Mouse (Mus musculus): ENCODE measurements around the gene C1qtnf4. TPM values are rescaled to one million over a fixed set of nuclear protein-coding genes. Genes with fewer than 3 reads are reported as not detected.

C1qtnf4 gene
- polyA plus RNA-seq (2015; fragmentation: Nextera tagmentation; extraction: Ambion mirVana) = 6.9 and 8.8 TPM in 2 replicates

- no peaks in the 10 kb centered on the region for H3K9me3 ChIP-seq
- H3K4me3 ChIP-seq (replicated peaks) = peak within 1 kb of the TSS; percentile 49
- H3K36me3 ChIP-seq = no peaks in the 10 kb centered on the region
- H3K4me2 ChIP-seq (replicated peaks) = peak within 1 kb of the TSS; percentile 95
- ATAC-seq = 0 out of 2 replicates have a peak, but pooled peaks have one; percentile 24
- H3K27ac ChIP-seq = no peak within 1 kb of the TSS
- peaks cover 41% of the 10 kb centered on the region for H3K27me3 ChIP-seq (replicated peaks)
- peaks cover 16% of the 10 kb centered on the region for H3K4me1 ChIP-seq (replicated peaks)
- WGBS = 2% methylated on average over 45 of the region's 45 CpGs
- peak within 1 kb of the TSS; percentile 52 for H3K9ac ChIP-seq
Measured at GRCm38 (mm10) chr2:90885218-90886041, at the start of gene C1qtnf4. Gene C1qtnf4 (plus strand): TSS chr2:90885860.

GRCm38 (mm10) chr2:90838621-90839020 is 47.0 kb upstream of the C1qtnf4 start:
- Histone ChIP-seq H3K4me1 (replicated peaks) (no peaks in the 10 kb centered on the region), H3K9me3 (no peaks in the 10 kb centered on the region), H3K4me3 (replicated peaks) (no peak overlapping the region), H3K4me2 (replicated peaks) (no peak overlapping the region), H3K27ac (no peak overlapping the region), H3K36me3 (no peaks in the 10 kb centered on the region), H3K27me3 (replicated peaks) (no peaks in the 10 kb centered on the region), H3K9ac (no peak overlapping the region)
- WGBS = 88% methylated on average over 2 of the region's 2 CpGs
- no peak for ATAC-seq

GRCm38 (mm10) chr2:90843666-90844065 is 42.0 kb upstream of the C1qtnf4 start:
- WGBS = 77% methylated on average over 1 of the region's 1 CpGs
- no peak overlapping the region for H3K27ac ChIP-seq
- no peak overlapping the region for H3K4me3 ChIP-seq (replicated peaks)
- H3K4me1 ChIP-seq (replicated peaks) = no peaks in the 10 kb centered on the region
- H3K4me2 ChIP-seq (replicated peaks) = no peak overlapping the region
- no peaks in the 10 kb centered on the region for H3K27me3 ChIP-seq (replicated peaks)
- H3K9me3 ChIP-seq = no peaks in the 10 kb centered on the region
- no peak for ATAC-seq
- H3K36me3 ChIP-seq = no peaks in the 10 kb centered on the region
- H3K9ac ChIP-seq = no peak overlapping the region

- no peak overlapping the region for H3K4me3 ChIP-seq (replicated peaks)
- H3K9me3 ChIP-seq = no peaks in the 10 kb centered on the region
- H3K27me3 ChIP-seq (replicated peaks) = no peaks in the 10 kb centered on the region
- no peaks in the 10 kb centered on the region for H3K36me3 ChIP-seq
- H3K27ac ChIP-seq = no peak overlapping the region
- ATAC-seq = no peak
- H3K4me1 ChIP-seq (replicated peaks) = no peaks in the 10 kb centered on the region
- 64% methylated on average over 5 of the region's 5 CpGs for WGBS
- no peak overlapping the region for H3K9ac ChIP-seq
- H3K4me2 ChIP-seq (replicated peaks) = no peak overlapping the region
Measured at GRCm38 (mm10) chr2:90844262-90844661, 41.4 kb upstream of the C1qtnf4 start.

- Histone ChIP-seq H3K9me3 (no peaks in the 10 kb centered on the region), H3K27ac (0 out of 2 replicates have a peak overlapping the region, but pooled peaks have one; percentile 27), H3K4me2 (replicated peaks) (peak overlapping the region; percentile 7; the same call in 1 of the 2 replicates), H3K36me3 (no peaks in the 10 kb centered on the region), H3K27me3 (replicated peaks) (no peaks in the 10 kb centered on the region), H3K4me1 (replicated peaks) (no peaks in the 10 kb centered on the region), H3K4me3 (replicated peaks) (no peak overlapping the region), H3K9ac (no peak overlapping the region)
- WGBS = 57% methylated on average over 5 of the region's 5 CpGs
- peak; percentile 66 for ATAC-seq
Measured at GRCm38 (mm10) chr2:90845234-90845633, 40.4 kb upstream of the C1qtnf4 start.

GRCm38 (mm10) chr2:90846171-90846570 is 39.5 kb upstream of the C1qtnf4 start:
- no peak overlapping the region for H3K9ac ChIP-seq
- H3K27me3 ChIP-seq (replicated peaks) = no peaks in the 10 kb centered on the region
- peak overlapping the region; percentile 61 for H3K27ac ChIP-seq
- H3K36me3 ChIP-seq = peaks cover 5% of the 10 kb centered on the region; the same call in 1 of the 2 replicates
- ATAC-seq = no peak
- 44% methylated on average over 6 of the region's 6 CpGs for WGBS
- no peaks in the 10 kb centered on the region for H3K4me1 ChIP-seq (replicated peaks)
- H3K4me2 ChIP-seq (replicated peaks) = peak overlapping the region; percentile 68
- no peak overlapping the region; the same call in 1 of the 2 replicates for H3K4me3 ChIP-seq (replicated peaks)
- H3K9me3 ChIP-seq = no peaks in the 10 kb centered on the region

- 1% methylated on average over 8 of the region's 8 CpGs for WGBS
- Histone ChIP-seq H3K36me3 (peaks cover 8% of the 10 kb centered on the region; the same call in 1 of the 2 replicates), H3K4me3 (replicated peaks) (peak overlapping the region; percentile 87), H3K9me3 (no peaks in the 10 kb centered on the region), H3K27me3 (replicated peaks) (no peaks in the 10 kb centered on the region), H3K27ac (peak overlapping the region; percentile 61), H3K9ac (peak overlapping the region; percentile 33), H3K4me2 (replicated peaks) (peak overlapping the region; percentile 68), H3K4me1 (replicated peaks) (no peaks in the 10 kb centered on the region)
- ATAC-seq = peak; percentile 36
Measured at GRCm38 (mm10) chr2:90846597-90846954, 39.1 kb upstream of the C1qtnf4 start.

- Histone ChIP-seq H3K27ac (peak within 1 kb of the TSS; percentile 85), H3K9ac (peak within 1 kb of the TSS; percentile 95), H3K9me3 (no peaks in the 10 kb centered on the region), H3K4me1 (replicated peaks) (no peaks in the 10 kb centered on the region), H3K36me3 (peaks cover 10% of the 10 kb centered on the region; the same call in 1 of the 2 replicates), H3K27me3 (replicated peaks) (no peaks in the 10 kb centered on the region), H3K4me3 (replicated peaks) (peak within 1 kb of the TSS; percentile 87), H3K4me2 (replicated peaks) (peak within 1 kb of the TSS; percentile 68)
- under 1% methylated on average over 67 of the region's 67 CpGs for WGBS
- ATAC-seq = peak; percentile 96
Measured at GRCm38 (mm10) chr2:90846955-90847680, 38.5 kb upstream of the C1qtnf4 start, which contains the start of gene Mtch2. Gene Mtch2 (plus strand): TSS chr2:90847155.

GRCm38 (mm10) chr2:90847681-90848050 is 38.0 kb upstream of the C1qtnf4 start:
- Histone ChIP-seq H3K27me3 (replicated peaks) (no peaks in the 10 kb centered on the region), H3K27ac (peak overlapping the region; percentile 85), H3K36me3 (peaks cover 13% of the 10 kb centered on the region), H3K4me2 (replicated peaks) (peak overlapping the region; percentile 54), H3K9ac (peak overlapping the region; percentile 95), H3K9me3 (no peaks in the 10 kb centered on the region), H3K4me1 (replicated peaks) (no peaks in the 10 kb centered on the region), H3K4me3 (replicated peaks) (peak overlapping the region; percentile 87)
- WGBS = under 1% methylated on average over 13 of the region's 13 CpGs
- ATAC-seq = no peak

GRCm38 (mm10) chr2:90848331-90848730 is 37.3 kb upstream of the C1qtnf4 start:
- no peak for ATAC-seq
- 78% methylated on average over 5 of the region's 5 CpGs for WGBS

GRCm38 (mm10) chr2:90850401-90850800 is 35.3 kb upstream of the C1qtnf4 start:
- Histone ChIP-seq H3K36me3 (peaks cover 18% of the 10 kb centered on the region), H3K4me2 (replicated peaks) (no peak overlapping the region), H3K9me3 (no peaks in the 10 kb centered on the region), H3K27me3 (replicated peaks) (no peaks in the 10 kb centered on the region), H3K9ac (no peak overlapping the region), H3K27ac (no peak overlapping the region), H3K4me3 (replicated peaks) (no peak overlapping the region), H3K4me1 (replicated peaks) (no peaks in the 10 kb centered on the region)
- ATAC-seq = no peak
- 97% methylated on average over 1 of the region's 1 CpGs for WGBS

More at GRCm38 (mm10) chr2:90848331-90848730, 37.3 kb upstream of the C1qtnf4 start:
- Histone ChIP-seq H3K9ac (no peak overlapping the region; the same call in 1 of the 2 replicates), H3K4me1 (replicated peaks) (no peaks in the 10 kb centered on the region), H3K4me3 (replicated peaks) (peak overlapping the region; percentile 87), H3K4me2 (replicated peaks) (peak overlapping the region; percentile 54), H3K27me3 (replicated peaks) (no peaks in the 10 kb centered on the region), H3K9me3 (no peaks in the 10 kb centered on the region), H3K27ac (no peak overlapping the region), H3K36me3 (peaks cover 17% of the 10 kb centered on the region)

GRCm38 (mm10) chr2:90861486-90861885 is 24.2 kb upstream of the C1qtnf4 start:
- ATAC-seq = no peak
- Histone ChIP-seq H3K9me3 (no peaks in the 10 kb centered on the region), H3K9ac (no peak overlapping the region), H3K27me3 (replicated peaks) (no peaks in the 10 kb centered on the region), H3K36me3 (peaks cover 29% of the 10 kb centered on the region), H3K4me3 (replicated peaks) (no peak overlapping the region), H3K4me2 (replicated peaks) (no peak overlapping the region), H3K27ac (no peak overlapping the region), H3K4me1 (replicated peaks) (no peaks in the 10 kb centered on the region)
- 98% methylated on average over 2 of the region's 2 CpGs for WGBS
